Mouse (Mus musculus) liver, adult 2 months (tissue): ENCODE measurements around the gene Rnf121. TPM values are rescaled to one million over a fixed set of nuclear protein-coding genes. Genes with fewer than 3 reads are reported as not detected.

ENCODE experiments used
- DNase-seq: peaks from one replicate; pipeline ENCODE4 v3.0.0-alpha.2; 2011; ENCODE audit warnings: low read depth, low spot score; ENCODE audit errors: extremely low read depth
- H3K27ac ChIP-seq: fragments of 200-500 bp; replicated peaks from 2 replicates; pipeline ENCODE4 v1.5.1; 2012; ENCODE audit warnings: low read depth, mild to moderate bottlenecking, control low read depth, inconsistent platforms, low read length; ENCODE audit not compliant: insufficient read depth
- H3K27me3 ChIP-seq: fragments of 200-500 bp; 2 replicates; pipeline ENCODE4 v1.6.1; 2012; ENCODE audit warnings: mild to moderate bottlenecking, moderate library complexity, low read length, inconsistent platforms; ENCODE audit not compliant: control insufficient read depth, insufficient read depth
- H3K36me3 ChIP-seq: fragments of 200-500 bp; 2 replicates; pipeline ENCODE4 v1.6.1; 2012; ENCODE audit warnings: low read length, inconsistent platforms; ENCODE audit not compliant: control insufficient read depth, insufficient read depth
- H3K4me1 ChIP-seq: fragments of 200-500 bp; 2 replicates; pipeline ENCODE4 v1.6.1; 2011; ENCODE audit warnings: low read length; ENCODE audit not compliant: control insufficient read depth, insufficient read depth
- H3K4me3 ChIP-seq: fragments of 200-500 bp; 2 replicates; pipeline ENCODE4 v1.5.1; 2011; ENCODE audit warnings: low read depth, mild to moderate bottlenecking, control low read depth, low read length, moderate library complexity; ENCODE audit not compliant: insufficient read depth
- H3K79me2 ChIP-seq: fragments of 200-500 bp; 2 replicates; pipeline ENCODE4 v1.6.1; 2012; ENCODE audit warnings: inconsistent platforms, mild to moderate bottlenecking, low read length, moderate library complexity; ENCODE audit not compliant: control insufficient read depth, insufficient read depth
- H3K9ac ChIP-seq: fragments of 200-500 bp; 2 replicates; pipeline ENCODE4 v1.6.1; 2012; ENCODE audit warnings: low read depth, mild to moderate bottlenecking, control low read depth, inconsistent platforms, low read length
- CTCF ChIP-seq: fragments of 200-500 bp; IDR thresholded peaks from 2 replicates; pipeline ENCODE4 v1.5.1; 2011; ENCODE audit warnings: low read depth, low read length, control low read depth
- POLR2A ChIP-seq: fragments of 200-500 bp; IDR thresholded peaks from 2 replicates; pipeline ENCODE4 v1.6.1; 2011; ENCODE audit warnings: low read length, control low read depth; ENCODE audit not compliant: insufficient read depth; ENCODE audit errors: extremely low read depth
- WGBS: fragments of 180-500 bp; shearing (Covaris S2); methylation state at CpG from one replicate; pipeline ENCODE4 v1.1.7; 2018; 5-methylcytosine and 5-hydroxymethylcytosine counted together
- polyA plus RNA-seq: library from polyadenylated mRNA; depleted of rRNA; stranded (reverse); fragments of >200 nt; gene quantifications from 2 replicates; pipeline ENCODE4 v1.2.3, GENCODE M21; 2012
- total RNA-seq: library from RNA; depleted of rRNA; stranded (reverse); fragments of >200 nt; gene quantifications from 2 replicates; pipeline ENCODE4 v1.2.3, GENCODE M21; 2014

The Rnf121 gene
- total and polyA plus RNA-seq, 2 experiments = 17.1 to 18.3 TPM

DNA sequence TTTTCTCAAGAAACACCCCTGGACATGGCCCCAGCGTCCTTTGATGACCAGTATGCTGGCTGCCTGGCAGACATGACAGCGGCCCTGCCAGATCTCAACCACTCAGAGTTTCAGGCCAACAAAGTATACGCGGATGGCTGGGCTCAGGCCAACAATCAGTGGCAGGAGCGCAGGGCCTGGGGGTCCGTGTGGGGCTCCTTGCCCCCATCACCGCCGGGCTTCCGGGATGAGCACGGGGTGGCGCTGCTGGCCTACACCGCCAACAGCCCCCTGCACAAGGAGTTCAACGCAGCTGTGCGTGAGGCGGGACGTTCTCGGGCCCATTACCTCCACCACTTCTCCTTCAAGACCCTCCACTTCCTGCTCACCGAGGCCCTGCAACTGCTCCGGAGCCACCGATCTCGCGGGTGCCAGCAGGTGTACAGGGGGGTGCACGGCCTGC, 41.5 kb upstream of the Rnf121 start:
- H3K4me3 ChIP-seq = peak overlapping the region; percentile 24; the same call in 1 of the 2 replicates
- no peaks in the 10 kb centered on the region for H3K36me3 ChIP-seq
- no peak for DNase-seq
- H3K79me2 ChIP-seq = no peaks in the 10 kb centered on the region
- 30% methylated on average over 23 of the region's 23 CpGs for WGBS
- no peak overlapping the region for H3K9ac ChIP-seq
- H3K27ac ChIP-seq = no peak overlapping the region
- TF ChIP-seq CTCF = no peak
- TF ChIP-seq POLR2A = no peak
- H3K27me3 ChIP-seq = peaks cover 5% of the 10 kb centered on the region; the same call in 1 of the 2 replicates
- H3K4me1 ChIP-seq = no peaks in the 10 kb centered on the region

- no peak overlapping the region for H3K27ac ChIP-seq
- no peak for DNase-seq
- H3K9ac ChIP-seq = no peak overlapping the region
- TF ChIP-seq CTCF = no peak
- TF ChIP-seq POLR2A = no peak
- no peaks in the 10 kb centered on the region for H3K79me2 ChIP-seq
- no peaks in the 10 kb centered on the region for H3K4me1 ChIP-seq
- peaks cover 5% of the 10 kb centered on the region; the same call in 1 of the 2 replicates for H3K27me3 ChIP-seq
- H3K4me3 ChIP-seq = no peak overlapping the region
- H3K36me3 ChIP-seq = no peaks in the 10 kb centered on the region
- 72% methylated on average over 5 of the region's 5 CpGs for WGBS
These were observed 38.9 kb upstream of the Rnf121 start for GRCm38 (mm10) chr7:102104126-102104525.

DNA sequence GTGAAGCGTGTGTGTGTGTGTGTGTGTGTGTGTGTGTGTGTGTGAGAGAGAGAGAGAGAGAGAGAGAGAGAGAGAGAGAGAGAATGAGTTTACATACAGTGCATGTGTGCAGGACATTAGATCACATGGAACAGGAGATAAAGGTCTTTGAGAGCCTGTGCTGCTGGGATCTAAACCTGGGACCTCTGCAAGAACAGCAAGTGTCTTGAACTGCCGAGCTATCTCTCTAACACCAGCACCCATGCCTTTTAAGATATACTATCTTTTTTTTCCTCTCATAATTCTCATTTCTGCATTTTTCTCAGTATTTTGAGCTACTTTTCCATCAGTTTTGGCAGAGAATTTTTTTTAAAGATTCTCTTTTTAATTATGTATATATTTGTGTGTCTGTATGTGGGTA, 38.3 kb upstream of the Rnf121 start:
- Histone ChIP-seq H3K27me3 (peaks cover 5% of the 10 kb centered on the region; the same call in 1 of the 2 replicates), H3K27ac (no peak overlapping the region), H3K9ac (no peak overlapping the region), H3K4me3 (no peak overlapping the region), H3K36me3 (no peaks in the 10 kb centered on the region), H3K4me1 (no peaks in the 10 kb centered on the region), H3K79me2 (no peaks in the 10 kb centered on the region)
- WGBS = 86% methylated on average over 2 of the region's 2 CpGs
- TF ChIP-seq CTCF (no peak), POLR2A (no peak)
- DNase-seq = no peak

GRCm38 (mm10) chr7:102102696-102103095, 37.4 kb upstream of the Rnf121 start:
- no peak overlapping the region for H3K27ac ChIP-seq
- peaks cover 5% of the 10 kb centered on the region; the same call in 1 of the 2 replicates for H3K27me3 ChIP-seq
- H3K4me3 ChIP-seq = no peak overlapping the region
- TF ChIP-seq CTCF = no peak
- no peak for TF ChIP-seq POLR2A
- 68% methylated on average over 6 of the region's 6 CpGs for WGBS
- no peak for DNase-seq
- no peaks in the 10 kb centered on the region for H3K36me3 ChIP-seq
- no peak overlapping the region for H3K9ac ChIP-seq
- no peaks in the 10 kb centered on the region for H3K4me1 ChIP-seq
- no peaks in the 10 kb centered on the region for H3K79me2 ChIP-seq

GRCm38 (mm10) chr7:102102241-102102640, 37.0 kb upstream of the Rnf121 start:
- TF ChIP-seq CTCF (no peak), POLR2A (no peak)
- 66% methylated on average over 8 of the region's 8 CpGs for WGBS
- Histone ChIP-seq H3K27me3 (peaks cover 5% of the 10 kb centered on the region; the same call in 1 of the 2 replicates), H3K4me3 (no peak overlapping the region), H3K9ac (no peak overlapping the region), H3K4me1 (no peaks in the 10 kb centered on the region), H3K36me3 (no peaks in the 10 kb centered on the region), H3K79me2 (no peaks in the 10 kb centered on the region), H3K27ac (no peak overlapping the region)
- no peak for DNase-seq

- DNase-seq = no peak
- Histone ChIP-seq H3K27me3 (no peaks in the 10 kb centered on the region), H3K27ac (no peak within 1 kb of the TSS), H3K4me3 (no peak within 1 kb of the TSS), H3K79me2 (no peaks in the 10 kb centered on the region), H3K36me3 (no peaks in the 10 kb centered on the region), H3K4me1 (no peaks in the 10 kb centered on the region), H3K9ac (no peak within 1 kb of the TSS)
- 86% methylated on average over 5 of the region's 5 CpGs for WGBS
- no peak for TF ChIP-seq POLR2A
- no peak for TF ChIP-seq CTCF
These were observed 36.2 kb upstream of the Rnf121 start, which contains the start of gene Art1 for GRCm38 (mm10) chr7:102101487-102101886. TSS of gene Art1 (plus strand) at chr7:102101743.
